Mouse (Mus musculus) adrenal gland (tissue): Measurements from ENCODE around the gene Vmn1r149.
"Not testable (repeated sequence)": the region's sequence is repeated elsewhere in the genome, so short reads cannot be mapped to it uniquely, and the experiment has no call there.

ENCODE experiments used
- intact Hi-C: fragments of 180-260 bp; cut with DNase I; formaldehyde crosslinking; loops from one replicate; pipeline ENCODE4 v1.15.1; 2025
- long read RNA-seq, 2 experiments: library from polyadenylated mRNA; unstranded; transcript quantifications; one replicate each; pipeline ENCODE4 v2.0.0; 2020; ENCODE audit warnings: borderline replicate concordance in 1 of 2; ENCODE audit not compliant: insufficient replicate concordance in 1 of 2

Vmn1r149 gene
- long read RNA-seq, experiment 1, result 0 reads
- long read RNA-seq, experiment 2, result 0 reads

- intact Hi-C loops, result not testable (repeated sequence)
Measured at GRCm38 (mm10) chr7:22438129-22438528, at the start of gene Vmn1r149. TSS of gene Vmn1r149 (minus strand) at chr7:22438229.

GRCm38 (mm10) chr7:22463975-22464374, 25.9 kb upstream of the Vmn1r149 start, which contains the start of gene Gm10665:
TSS of gene Gm10665 (minus strand) at chr7:22464075.
- intact Hi-C loops, result not testable (repeated sequence)

DNA sequence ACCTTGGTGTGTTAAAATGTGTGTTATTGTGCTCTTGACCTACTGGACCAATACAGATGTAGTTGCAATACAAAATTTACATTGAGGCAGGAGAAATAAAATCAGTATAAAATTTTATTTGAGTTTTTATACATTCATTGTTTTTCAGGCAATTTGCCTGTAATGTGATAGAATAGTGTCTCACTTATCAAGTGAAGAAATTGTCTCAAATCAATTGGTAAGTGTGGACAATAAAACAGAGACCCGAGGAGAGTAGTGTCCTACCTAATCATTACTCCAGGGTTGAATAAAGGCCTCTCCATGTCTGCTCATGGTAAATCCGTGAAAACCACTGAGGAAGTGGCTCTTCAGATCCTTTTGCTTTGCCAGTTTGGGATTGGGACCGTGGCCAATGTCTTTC, 24.7 kb downstream of the Vmn1r149 start, which contains the start of gene Vmn1r148:
Gene Vmn1r148, plus strand, starts transcription at position 301 of the 400 bp plus-strand sequence.
- intact Hi-C loops, result not testable (repeated sequence)
